Mouse (Mus musculus) CD4-positive helper T cell, adult 2 months (primary cell): ENCODE results near the gene Gm436.

ENCODE experiments used
- DNase-seq: peaks from one replicate; pipeline ENCODE4 v3.0.0-alpha.2; 2012; ENCODE audit warnings: low read depth, missing footprints, low spot score

Gm436 gene

GRCm38 (mm10) chr4:144686268-144686667 lies at the start of gene Gm436:
Gene Gm436 (minus strand): TSS chr4:144686368.
- DNase-seq = no peak

- DNase-seq = no peak
These were observed 35.1 kb upstream of the Gm436 start, which contains the start of gene Gm13178 for GRCm38 (mm10) chr4:144721304-144721703. Gene Gm13178 (minus strand): TSS chr4:144721404.

GRCm38 (mm10) chr4:144719691-144720090 lies 33.5 kb upstream of the Gm436 start:
- DNase-seq = no peak

GRCm38 (mm10) chr4:144718288-144718687 lies 32.1 kb upstream of the Gm436 start:
- no peak for DNase-seq

- no peak for DNase-seq
These were observed 47.9 kb downstream of the Gm436 start for GRCm38 (mm10) chr4:144638263-144638662.
